Mouse (Mus musculus) gastrocnemius, adult 8-10 months (tissue): Measurements from ENCODE around the gene Msi2. TPM values are rescaled to one million over a fixed set of nuclear protein-coding genes. Genes with fewer than 3 reads are reported as not detected.

Experiments used
- DNase-seq, 2 experiments: peaks; one replicate each; pipeline ENCODE4 v3.0.0; 2022; ENCODE audit warnings: low spot score in 2 of 2
- total RNA-seq, 4 experiments: library from RNA; stranded (reverse); gene quantifications; 2 replicates each; pipeline ENCODE4 v1.2.4; 2022

Gene Msi2
- total RNA-seq, 4 experiments from 2014 or later, result 150 to 209 (median 176) TPM

GRCm38 (mm10) chr11:88414157-88414870, 304.0 kb downstream of the Msi2 start:
- no peak for DNase-seq

GRCm38 (mm10) chr11:88412423-88413094, 305.8 kb downstream of the Msi2 start:
- DNase-seq, result peak in 1 of 2 experiments; percentile 54

- DNase-seq, result no peak
Measured at GRCm38 (mm10) chr11:88408305-88408704, 310.0 kb downstream of the Msi2 start.

GRCm38 (mm10) chr11:88406408-88406915, 311.9 kb downstream of the Msi2 start:
- DNase-seq, result no peak

GRCm38 (mm10) chr11:88404816-88405613, 313.3 kb downstream of the Msi2 start:
- peak; percentile 43 to 81 for DNase-seq

GRCm38 (mm10) chr11:88404247-88404677, 314.1 kb downstream of the Msi2 start:
- DNase-seq, result no peak

GRCm38 (mm10) chr11:88402290-88402689, 316.0 kb downstream of the Msi2 start:
- no peak for DNase-seq

GRCm38 (mm10) chr11:88401333-88401732, 317.0 kb downstream of the Msi2 start:
- no peak for DNase-seq

GRCm38 (mm10) chr11:88400926-88401325, 317.4 kb downstream of the Msi2 start:
- DNase-seq, result no peak

- DNase-seq, result no peak
Measured at GRCm38 (mm10) chr11:88400235-88400634, 318.1 kb downstream of the Msi2 start.

GRCm38 (mm10) chr11:88399431-88399830, 318.9 kb downstream of the Msi2 start:
- DNase-seq, result peak in 1 of 2 experiments; percentile 10

- DNase-seq, result no peak
Measured at GRCm38 (mm10) chr11:88399028-88399427, 319.3 kb downstream of the Msi2 start.

- DNase-seq, result no peak
Measured at GRCm38 (mm10) chr11:88395076-88395990, 323.0 kb downstream of the Msi2 start.

- no peak for DNase-seq
Measured at GRCm38 (mm10) chr11:88394341-88395075, 323.8 kb downstream of the Msi2 start.

- DNase-seq, result no peak
Measured at GRCm38 (mm10) chr11:88392715-88393114, 325.6 kb downstream of the Msi2 start.

GRCm38 (mm10) chr11:88391181-88391814, 327.0 kb downstream of the Msi2 start:
- DNase-seq, result no peak

GRCm38 (mm10) chr11:88389530-88389929, 328.8 kb downstream of the Msi2 start:
- DNase-seq, result no peak

GRCm38 (mm10) chr11:88386916-88387315, 331.4 kb downstream of the Msi2 start:
- DNase-seq, result peak in 1 of 2 experiments; percentile 67

- DNase-seq, result no peak
Measured at GRCm38 (mm10) chr11:88382449-88382848, 335.9 kb downstream of the Msi2 start.
